Mouse (Mus musculus): ENCODE measurements around the gene Dok5. TPM values are rescaled to one million over a fixed set of nuclear protein-coding genes. Genes with fewer than 3 reads are reported as not detected.

Gene Dok5
- total RNA-seq, 2 experiments from 2014 or later = 1.7 to 1.9 TPM

DNA sequence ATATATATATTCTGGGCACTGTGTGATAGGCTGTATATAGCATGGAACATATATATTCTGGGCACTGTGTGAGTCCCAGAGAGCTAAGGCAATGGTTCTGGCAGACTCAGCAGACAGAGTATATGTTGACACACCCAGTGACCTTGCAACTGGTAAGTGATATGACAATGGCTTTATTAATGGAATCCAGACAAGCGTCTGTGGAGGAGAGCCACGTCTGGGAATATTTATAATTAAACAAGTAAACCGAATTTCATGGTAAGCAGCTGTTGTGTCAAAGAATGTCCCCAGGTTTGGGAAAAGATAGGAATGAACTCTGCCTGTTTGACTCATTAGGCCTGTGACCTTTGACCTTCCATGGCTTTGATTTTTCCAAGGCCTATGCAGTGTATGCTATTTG lies 2.8 kb downstream of the Dok5 start:
- no peak for DNase-seq (ENCODE audit: low spot score in 2 of 2)

DNA sequence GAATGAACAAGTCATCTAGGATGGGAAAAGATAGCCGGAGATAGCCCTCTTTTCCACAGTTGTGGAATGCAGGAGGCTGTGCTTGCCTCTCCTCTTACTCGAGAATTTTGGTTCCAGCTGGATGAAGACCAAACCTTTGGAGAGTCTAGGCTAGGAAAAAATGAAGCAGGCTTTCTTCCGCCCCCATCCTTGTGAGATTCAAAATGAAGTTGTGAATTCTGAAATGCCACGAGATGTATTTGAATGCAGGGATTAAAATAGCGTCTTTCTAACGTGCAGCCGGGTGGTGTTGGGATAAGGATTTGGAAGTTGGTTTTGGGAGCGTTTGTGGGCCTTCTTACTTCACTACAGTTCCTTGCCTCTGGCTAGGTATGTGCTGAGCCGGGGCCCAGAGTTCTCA lies 6.8 kb downstream of the Dok5 start:
- DNase-seq (ENCODE audit: low spot score in 2 of 2) = no peak

GRCm38 (mm10) chr2:170738891-170739290 lies 7.3 kb downstream of the Dok5 start:
- DNase-seq (ENCODE audit: low spot score in 2 of 2) = no peak

DNA sequence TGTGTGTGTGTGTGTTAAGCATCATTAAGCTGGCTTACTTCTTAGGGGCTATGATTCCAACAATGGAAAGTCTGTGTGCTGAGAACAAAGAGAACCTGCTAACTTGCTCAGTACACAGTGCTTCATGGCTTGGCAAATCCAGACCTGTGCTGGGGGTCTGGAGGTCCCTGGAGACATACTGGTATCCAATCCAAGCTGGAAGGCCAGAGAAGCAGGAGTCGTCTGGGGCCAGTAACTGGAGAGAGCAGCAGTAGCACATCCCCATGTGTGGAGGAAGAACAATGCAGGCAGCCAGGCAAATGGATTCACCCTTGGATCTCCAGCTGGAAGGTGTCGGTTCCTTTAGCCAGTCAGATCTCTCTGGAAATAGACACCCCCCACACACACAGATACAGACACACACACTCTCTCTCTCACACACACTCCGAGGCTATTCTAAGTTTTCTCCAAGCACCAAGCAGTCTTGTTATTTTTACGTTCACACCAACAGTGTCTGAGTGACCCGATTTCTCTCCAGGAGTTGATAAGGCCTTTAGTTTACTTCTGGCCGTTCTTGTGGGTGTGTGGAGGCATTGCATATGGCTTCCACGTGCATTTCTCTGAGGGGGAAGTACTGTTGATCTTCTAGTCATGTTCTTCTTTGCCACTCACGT lies 8.2 kb downstream of the Dok5 start:
- no peak for DNase-seq (ENCODE audit: low spot score in 2 of 2)

GRCm38 (mm10) chr2:170743521-170743920 lies 11.9 kb downstream of the Dok5 start:
- DNase-seq (ENCODE audit: low spot score in 2 of 2) = no peak

GRCm38 (mm10) chr2:170748901-170749300 lies 17.3 kb downstream of the Dok5 start:
- DNase-seq (ENCODE audit: low spot score in 2 of 2) = no peak

DNA sequence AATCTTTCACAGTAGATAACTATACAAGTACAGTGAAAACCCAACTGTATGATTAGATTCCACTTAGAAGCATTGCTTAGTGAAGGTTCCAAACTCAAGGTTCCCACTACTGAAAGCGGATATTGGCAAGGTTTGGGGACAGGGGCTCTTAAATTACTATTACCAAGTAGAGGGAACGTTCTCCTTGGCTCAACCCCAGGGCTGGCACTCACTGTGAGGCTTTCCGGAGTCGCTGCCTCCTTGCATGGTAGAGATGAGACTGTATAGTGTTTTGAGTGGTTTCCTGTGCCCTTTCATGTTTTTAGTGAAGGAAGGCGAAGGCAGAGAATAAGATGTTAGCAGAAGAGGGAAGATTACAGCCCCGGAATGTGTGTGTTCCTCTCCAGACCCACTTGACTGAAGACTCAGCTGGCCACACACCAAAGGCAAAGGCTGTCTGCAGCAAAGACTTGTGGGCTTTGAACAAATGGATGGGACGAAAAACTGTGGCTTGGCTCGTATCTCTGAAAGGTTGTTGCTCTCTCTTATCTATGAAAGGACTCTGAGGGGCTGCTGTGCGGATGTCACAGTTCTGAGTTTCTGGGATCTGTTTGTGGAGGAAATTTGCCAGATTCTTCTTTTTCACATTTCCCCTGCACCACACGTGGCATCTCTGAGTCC lies 20.7 kb downstream of the Dok5 start:
- DNase-seq (ENCODE audit: low spot score in 2 of 2) = no peak

GRCm38 (mm10) chr2:170755817-170756216 lies 24.2 kb downstream of the Dok5 start:
- no peak for DNase-seq (ENCODE audit: low spot score in 2 of 2)

- no peak for DNase-seq (ENCODE audit: low spot score in 2 of 2)
Measured at GRCm38 (mm10) chr2:170756667-170757066, 25.1 kb downstream of the Dok5 start.

DNA sequence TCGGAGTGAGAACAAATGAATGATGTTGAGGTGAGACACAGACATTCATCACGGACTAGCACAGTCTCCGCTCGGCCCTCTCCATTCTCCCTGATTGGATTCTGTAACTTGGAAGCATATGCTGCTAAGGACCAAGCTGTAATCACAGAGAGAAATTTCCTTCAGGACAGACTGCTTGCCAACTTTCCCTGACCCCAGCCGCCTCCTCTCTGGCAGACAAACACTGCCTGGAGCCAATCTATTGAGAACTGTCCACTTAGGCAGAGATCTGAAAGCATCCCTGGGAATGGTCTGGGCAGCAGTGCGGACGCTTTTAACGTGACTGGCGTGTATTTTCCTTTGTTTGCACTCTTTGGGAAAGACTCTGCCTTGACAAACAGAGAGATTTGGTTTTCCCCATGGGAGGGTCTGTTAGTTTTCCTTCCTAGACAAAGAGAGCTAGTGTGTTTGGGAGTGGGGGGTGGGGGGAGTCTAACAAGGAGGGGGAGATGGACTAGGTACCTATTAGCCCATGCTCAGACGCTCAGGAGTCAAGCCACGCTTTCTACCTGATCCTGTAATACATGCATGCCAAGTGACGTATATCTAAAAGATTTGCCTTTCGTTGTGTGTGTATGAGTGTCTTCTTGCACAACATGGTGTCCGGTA lies 25.7 kb downstream of the Dok5 start:
- DNase-seq (ENCODE audit: low spot score in 2 of 2) = no peak

DNA sequence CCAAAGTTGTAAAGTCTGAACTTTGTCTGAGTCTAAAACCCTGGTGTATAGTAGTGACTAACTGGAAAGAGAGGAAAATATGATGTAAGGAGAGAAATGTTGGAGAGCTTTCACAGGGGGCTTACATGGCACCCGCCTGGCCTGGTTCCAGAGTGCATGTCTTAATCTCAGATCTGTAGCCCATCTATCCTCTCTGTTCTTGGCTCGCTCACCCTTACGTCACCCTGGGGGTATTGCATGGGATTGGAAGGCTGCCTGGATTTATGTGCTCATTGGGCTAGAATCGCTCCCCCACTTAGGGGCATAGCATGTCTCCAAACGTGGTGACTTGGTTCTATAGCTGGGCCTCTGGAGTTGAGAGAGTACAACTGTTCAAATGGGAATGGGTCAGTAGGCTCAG lies 26.6 kb downstream of the Dok5 start:
- DNase-seq (ENCODE audit: low spot score in 2 of 2) = no peak

- no peak for DNase-seq (ENCODE audit: low spot score in 2 of 2)
Measured at GRCm38 (mm10) chr2:170764704-170765103, 33.1 kb downstream of the Dok5 start.

DNA sequence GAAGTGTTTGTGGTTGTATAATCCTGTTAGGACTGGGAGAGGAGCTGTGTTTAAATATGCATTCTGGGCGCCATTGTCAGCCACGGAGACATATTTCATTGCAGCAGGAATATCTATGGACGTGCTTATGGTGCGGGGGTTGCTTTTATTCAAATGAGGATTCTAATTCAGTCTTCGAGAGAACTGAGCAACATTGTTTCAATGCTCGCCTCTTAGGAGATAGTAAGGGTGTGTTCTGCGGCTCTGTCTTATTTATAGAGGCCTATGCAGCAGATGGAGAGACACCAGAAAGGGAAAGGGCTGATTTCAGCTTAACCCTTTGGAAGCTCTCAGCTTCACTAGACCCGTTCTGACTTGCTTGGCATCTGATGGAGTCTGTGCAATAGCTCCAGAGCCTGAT lies 35.6 kb downstream of the Dok5 start:
- no peak for DNase-seq (ENCODE audit: low spot score in 2 of 2)

- no peak for DNase-seq (ENCODE audit: low spot score in 2 of 2)
Measured at GRCm38 (mm10) chr2:170768699-170769098, 37.1 kb downstream of the Dok5 start.

DNA sequence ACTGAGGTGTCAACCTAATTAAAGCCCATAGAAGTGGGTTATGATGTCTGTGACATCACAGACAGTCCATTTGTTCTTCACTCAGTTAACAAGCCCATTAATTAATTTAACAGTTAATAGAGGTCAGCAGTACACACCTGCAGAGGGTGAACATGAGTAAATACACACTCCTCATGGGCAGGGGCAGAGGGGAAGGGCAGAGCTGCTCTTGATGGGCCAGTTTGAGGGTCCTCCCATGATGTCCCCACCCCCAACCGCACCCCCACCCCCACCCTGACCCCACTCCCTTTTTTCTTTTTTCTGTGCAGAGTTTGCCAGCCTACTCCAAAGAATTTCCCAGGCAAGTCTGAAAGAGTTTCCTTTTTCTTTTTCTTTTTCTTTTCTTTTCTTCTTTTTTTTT lies 39.9 kb downstream of the Dok5 start:
- DNase-seq (ENCODE audit: low spot score in 2 of 2) = no peak

GRCm38 (mm10) chr2:170772126-170772884 lies 40.7 kb downstream of the Dok5 start:
- DNase-seq (ENCODE audit: low spot score in 2 of 2) = no peak

DNA sequence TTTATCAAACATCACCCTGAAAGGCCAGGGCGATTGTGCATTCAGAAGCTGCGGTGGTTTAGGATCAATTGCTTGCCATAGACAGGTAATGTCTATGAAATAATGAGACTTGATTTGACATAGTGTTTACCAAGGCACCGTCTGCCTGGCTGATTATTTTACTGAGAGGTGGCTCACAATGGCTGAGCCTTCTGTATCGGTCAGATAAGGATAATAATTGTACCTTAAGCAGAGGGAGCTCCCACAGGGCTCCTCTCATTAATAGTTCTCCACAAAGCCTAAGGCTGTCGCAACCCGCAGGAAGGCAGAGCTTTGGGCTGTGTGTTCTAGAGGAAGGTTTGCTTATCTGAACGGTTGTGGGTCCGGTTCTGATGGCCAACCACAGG lies 41.3 kb downstream of the Dok5 start:
- no peak for DNase-seq (ENCODE audit: low spot score in 2 of 2)

DNA sequence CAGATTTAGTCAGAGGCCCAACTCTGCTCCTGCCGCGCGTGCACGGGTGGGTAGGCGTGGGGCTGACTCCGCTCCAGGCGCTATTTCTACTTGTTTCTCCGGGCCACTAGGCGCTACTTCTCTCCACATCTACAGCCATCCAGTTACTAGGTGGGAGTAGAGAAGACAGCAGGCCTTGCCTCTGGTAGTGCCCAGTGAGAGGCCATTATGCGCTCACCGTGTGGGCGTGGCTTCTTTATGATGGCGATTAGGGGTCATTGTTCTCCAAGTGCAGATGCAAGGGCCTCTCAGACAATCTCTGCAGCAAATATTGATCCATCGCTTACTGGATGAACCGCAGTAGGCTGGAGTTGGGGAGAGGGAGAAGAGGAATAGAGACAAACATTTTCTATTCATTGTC lies 44.0 kb downstream of the Dok5 start:
- DNase-seq (ENCODE audit: low spot score in 2 of 2) = no peak

GRCm38 (mm10) chr2:170776107-170776506 lies 44.5 kb downstream of the Dok5 start:
- no peak for DNase-seq (ENCODE audit: low spot score in 2 of 2)

DNA sequence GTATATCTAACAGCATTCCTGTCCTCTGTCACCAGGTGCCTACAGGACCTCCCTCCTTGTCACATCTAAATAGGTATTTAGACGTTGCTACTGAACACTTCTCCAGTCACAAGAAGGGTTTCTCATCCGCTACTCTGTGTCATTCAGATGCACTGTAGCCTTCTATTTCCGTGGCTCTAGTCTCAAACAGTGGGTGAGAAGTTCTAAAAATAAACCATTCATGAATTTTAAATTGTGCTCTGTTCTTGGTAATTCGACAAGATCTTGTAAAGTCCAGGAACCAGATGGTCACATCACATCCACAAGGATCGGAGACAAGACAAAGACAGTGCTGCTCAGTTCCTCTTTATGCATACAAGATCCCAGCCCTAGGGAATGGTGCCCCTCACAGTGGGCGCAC lies 46.0 kb downstream of the Dok5 start:
- no peak for DNase-seq (ENCODE audit: low spot score in 2 of 2)

- no peak for DNase-seq (ENCODE audit: low spot score in 2 of 2)
Measured at GRCm38 (mm10) chr2:170780010-170780750, 48.6 kb downstream of the Dok5 start.

All from adrenal gland, postnatal 4 days (tissue).